Mouse (Mus musculus) olfactory bulb, adult 2 months (tissue): ENCODE results near the gene Zfp174. TPM values are rescaled to one million over a fixed set of nuclear protein-coding genes. Genes with fewer than 3 reads are reported as not detected.

ENCODE experiments used
- H3K27ac ChIP-seq: fragments of 200-500 bp; 2 replicates; pipeline ENCODE4 v1.5.1; 2012; ENCODE audit warnings: low read depth, low read length; ENCODE audit not compliant: insufficient read depth
- H3K4me1 ChIP-seq: fragments of 200-500 bp; 2 replicates; pipeline ENCODE4 v1.6.1; 2012; ENCODE audit warnings: low read length; ENCODE audit not compliant: control insufficient read depth, insufficient read depth
- H3K4me3 ChIP-seq: fragments of 200-500 bp; 2 replicates; pipeline ENCODE4 v1.5.1; 2012; ENCODE audit warnings: mild to moderate bottlenecking, low read depth, low read length, moderate library complexity; ENCODE audit not compliant: insufficient read depth
- CTCF ChIP-seq: fragments of 200-500 bp; IDR thresholded peaks from 2 replicates; pipeline ENCODE4 v1.5.1; 2012; ENCODE audit warnings: low read depth, mild to moderate bottlenecking, low read length, moderate library complexity; ENCODE audit not compliant: insufficient read depth
- POLR2A ChIP-seq: fragments of 200-500 bp; IDR thresholded peaks from 2 replicates; pipeline ENCODE4 v1.6.1; 2012; ENCODE audit warnings: mild to moderate bottlenecking, low read depth, low read length, moderate library complexity; ENCODE audit not compliant: insufficient read depth
- WGBS: fragments of 180-500 bp; shearing (Covaris S2); methylation state at CpG from one replicate; pipeline ENCODE4 v1.1.7; 2018; 5-methylcytosine and 5-hydroxymethylcytosine counted together
- polyA plus RNA-seq: library from polyadenylated mRNA; stranded (reverse); fragments of >200 nt; gene quantifications from 2 replicates; pipeline ENCODE4 v1.2.4, GENCODE M21; 2012; ENCODE audit warnings: low replicate concordance; ENCODE audit not compliant: missing spikeins, insufficient read depth, insufficient read length

The Zfp174 gene
- polyA plus RNA-seq, 1 experiment: not detected

GRCm38 (mm10) chr16:3896046-3896445 lies 49.0 kb downstream of the Zfp174 start:
- no peak for TF ChIP-seq POLR2A
- TF ChIP-seq CTCF: no peak
- H3K4me3 ChIP-seq: no peak overlapping the region
- 68% methylated on average over 6 of the region's 6 CpGs for WGBS
- H3K27ac ChIP-seq: no peak overlapping the region
- H3K4me1 ChIP-seq: 0 out of 2 replicates have a peak, but pooled peaks cover 4% of the 10 kb centered on the region

- no peak overlapping the region for H3K27ac ChIP-seq
- WGBS: 90% methylated on average over 1 of the region's 1 CpGs
Measured at GRCm38 (mm10) chr16:3896553-3896952, 49.5 kb downstream of the Zfp174 start.

GRCm38 (mm10) chr16:3907471-3907870 lies 60.4 kb downstream of the Zfp174 start:
- peaks cover 2% of the 10 kb centered on the region; the same call in 1 of the 2 replicates for H3K4me1 ChIP-seq
- WGBS: 70% methylated on average over 2 of the region's 2 CpGs
- H3K27ac ChIP-seq: no peak overlapping the region
- H3K4me3 ChIP-seq: no peak overlapping the region
- TF ChIP-seq POLR2A (no peak), CTCF (no peak)

More at GRCm38 (mm10) chr16:3896553-3896952, 49.5 kb downstream of the Zfp174 start:
- 0 out of 2 replicates have a peak, but pooled peaks cover 4% of the 10 kb centered on the region for H3K4me1 ChIP-seq
- no peak for TF ChIP-seq CTCF
- no peak for TF ChIP-seq POLR2A
- no peak overlapping the region for H3K4me3 ChIP-seq

Other genes starting within 250 kb of the Zfp174 start
- gene Mefv, start 129.2 kb upstream of the Zfp174 start, polyA plus RNA-seq: not detected in 2 replicates
- not detected in 2 replicates for gene Zfp263, start 103.2 kb upstream of the Zfp174 start, polyA plus RNA-seq
- gene Olfr15, start 16.4 kb upstream of the Zfp174 start, polyA plus RNA-seq: not detected in 2 replicates
- gene Naa60, start 25.1 kb downstream of the Zfp174 start, polyA plus RNA-seq: not detected in 2 replicates
- not detected in 2 replicates for gene Zfp597, start 37.3 kb downstream of the Zfp174 start, polyA plus RNA-seq
- not detected in 2 replicates for gene Gm20695, start 37.4 kb downstream of the Zfp174 start, polyA plus RNA-seq
- gene 1700037C18Rik, start 61.4 kb downstream of the Zfp174 start, polyA plus RNA-seq: not detected in 2 replicates
- not detected in 2 replicates for gene Cluap1, start 61.5 kb downstream of the Zfp174 start, polyA plus RNA-seq
- gene Nlrc3, start 129.4 kb downstream of the Zfp174 start, polyA plus RNA-seq: not detected in 2 replicates
- gene Slx4, start 156.5 kb downstream of the Zfp174 start, polyA plus RNA-seq: 162 TPM in 1 of 2 replicates, not detected in the other
- not detected in 2 replicates for gene Dnase1, start 189.7 kb downstream of the Zfp174 start, polyA plus RNA-seq
- gene Trap1, start 230.6 kb downstream of the Zfp174 start, polyA plus RNA-seq: not detected in 2 replicates